Mouse (Mus musculus) layer of hippocampus, adult 8-10 months (tissue): ENCODE results near the gene Gm17087. TPM values are rescaled to one million over a fixed set of nuclear protein-coding genes. Genes with fewer than 3 reads are reported as not detected.
A peak's percentile ranks its signal among the peaks of the same experiment; 100 is the strongest.

Source experiments
- DNase-seq, 2 experiments: peaks; one replicate each; pipeline ENCODE4 v3.0.0; 2022; ENCODE audit warnings: low spot score in 2 of 2
- total RNA-seq, 4 experiments: library from RNA; stranded (reverse); gene quantifications; 2 replicates each; pipeline ENCODE4 v1.2.4; 2022

Gene Gm17087
- total RNA-seq: not detected

DNA sequence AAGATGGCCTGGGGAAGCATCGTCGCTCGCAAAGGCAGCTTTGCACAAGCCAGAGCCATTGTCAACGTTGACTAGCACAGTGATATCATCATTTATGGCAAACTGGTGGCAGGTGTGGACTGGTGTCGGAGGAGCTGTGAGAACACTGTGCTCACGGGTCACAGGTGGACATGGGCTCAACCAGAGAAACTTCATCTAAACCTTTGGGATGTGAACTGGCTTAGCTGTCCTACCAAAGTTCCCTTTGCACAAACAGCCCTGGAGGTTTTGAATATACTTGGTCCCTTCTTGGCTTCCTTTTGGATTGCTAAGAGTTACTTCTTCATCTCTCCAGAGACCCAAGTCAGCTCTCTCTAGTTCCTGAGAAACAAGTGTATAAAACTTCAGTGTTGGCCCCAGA, at the start of gene Gm17087:
Gene Gm17087, minus strand, starts transcription at position 101 of the 400 bp plus-strand sequence.
- no peak for DNase-seq

DNA sequence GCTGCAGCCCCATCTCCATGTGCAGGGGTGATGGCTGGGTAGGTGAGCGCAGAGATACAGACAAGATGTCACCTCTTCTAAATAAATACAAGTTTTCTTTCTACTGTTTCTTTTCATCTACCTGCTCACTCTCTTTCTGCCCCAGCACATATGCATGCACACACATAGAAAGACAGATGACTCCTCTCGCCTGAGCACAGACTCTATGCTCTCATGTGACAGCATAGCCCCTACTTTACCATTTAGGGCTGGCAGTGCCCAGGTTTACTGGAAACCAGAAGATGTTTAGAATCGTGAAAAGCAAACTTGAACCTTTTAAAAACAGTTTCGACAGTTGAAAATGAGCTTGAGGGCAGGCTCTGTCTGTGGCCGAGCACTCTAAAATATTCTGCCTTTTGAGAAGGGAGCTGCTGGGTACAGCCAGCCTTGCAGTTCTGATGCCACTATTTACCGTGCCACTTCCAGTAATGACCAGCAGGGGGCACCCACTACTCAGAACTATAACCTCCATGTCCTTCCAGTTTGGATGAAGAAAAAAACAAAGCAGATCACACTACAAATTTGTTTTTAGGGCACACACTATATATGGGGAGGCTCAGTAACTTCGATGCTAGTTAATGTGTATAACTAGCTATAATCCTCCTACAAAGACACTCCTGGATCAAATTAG, 47.3 kb upstream of the Gm17087 start:
- peak; percentile 70 to 95 for DNase-seq

DNA sequence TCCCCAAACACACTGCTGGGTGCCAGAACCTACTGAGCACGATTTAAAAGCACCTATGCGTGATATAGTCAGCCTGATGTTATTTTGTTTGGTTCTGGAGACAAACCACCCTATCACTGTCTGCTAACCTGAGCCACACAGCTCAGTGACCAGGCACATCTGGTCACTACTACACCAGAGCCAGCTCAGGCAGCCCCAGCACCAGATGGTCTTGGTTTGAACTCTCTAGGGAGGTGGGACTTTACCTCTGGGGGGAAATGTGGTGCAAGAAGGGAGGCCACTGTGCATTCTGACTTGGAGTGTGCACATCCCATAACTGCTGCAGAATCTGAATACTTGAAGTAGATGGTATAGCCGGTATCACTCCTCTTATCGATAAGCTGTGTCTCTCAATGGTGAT, 45.2 kb upstream of the Gm17087 start:
- no peak for DNase-seq

DNA sequence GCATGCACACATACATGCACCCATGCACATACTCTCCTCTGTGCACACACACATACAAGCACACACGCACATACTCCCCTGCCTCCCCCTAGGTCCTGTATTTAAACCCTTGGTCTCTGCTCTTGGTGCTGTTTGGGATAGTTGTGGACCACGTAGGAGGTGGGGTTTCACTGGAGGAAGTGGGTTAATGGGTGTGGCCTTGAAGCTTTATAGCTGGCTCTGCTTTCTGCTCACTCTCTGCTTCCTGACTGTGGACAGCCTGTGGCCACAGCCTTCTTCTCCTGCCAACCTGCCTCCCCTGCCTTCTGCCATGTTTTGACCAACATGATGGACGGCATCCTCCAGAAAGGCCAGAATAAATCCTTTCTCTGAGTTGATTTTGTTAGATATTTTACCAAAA, 39.9 kb upstream of the Gm17087 start:
- DNase-seq: no peak

DNA sequence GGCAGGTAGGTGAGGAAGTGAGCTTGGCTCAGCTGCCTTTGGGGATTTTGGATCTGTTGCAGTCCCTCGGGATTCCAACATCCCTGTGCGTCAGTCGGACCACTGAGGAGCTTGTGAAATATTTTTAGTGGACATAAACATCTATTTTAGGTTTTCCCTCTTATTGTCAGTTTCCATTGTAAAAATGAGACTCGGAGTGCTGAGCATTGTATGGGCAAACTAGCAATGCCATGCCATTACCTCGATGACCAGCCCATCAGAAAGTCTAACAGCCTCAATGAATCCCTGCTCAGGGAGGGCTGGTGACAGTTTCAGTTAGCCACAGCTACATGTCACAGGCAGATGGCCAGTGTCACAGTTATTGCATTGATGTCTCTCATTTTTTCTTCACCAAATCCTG, 39.2 kb upstream of the Gm17087 start:
- DNase-seq: no peak

DNA sequence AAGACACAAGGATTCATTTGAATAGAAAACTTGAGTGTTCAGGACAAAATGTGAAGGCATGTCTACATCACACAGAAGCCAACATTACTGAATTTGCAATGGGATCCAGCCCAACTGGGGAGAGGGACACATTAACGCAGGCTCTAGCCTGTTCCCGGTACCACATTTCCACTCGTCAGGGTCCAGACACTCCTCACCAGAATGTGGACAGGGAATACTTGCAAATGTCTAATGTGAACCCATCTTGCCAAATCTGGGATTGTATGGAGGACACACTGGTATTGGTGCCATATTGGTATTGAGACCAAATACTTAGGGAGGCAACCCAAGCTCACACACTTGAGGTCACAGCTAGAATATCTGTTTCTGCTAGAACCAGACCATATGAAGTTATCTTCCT, 36.2 kb upstream of the Gm17087 start:
- DNase-seq: no peak

DNA sequence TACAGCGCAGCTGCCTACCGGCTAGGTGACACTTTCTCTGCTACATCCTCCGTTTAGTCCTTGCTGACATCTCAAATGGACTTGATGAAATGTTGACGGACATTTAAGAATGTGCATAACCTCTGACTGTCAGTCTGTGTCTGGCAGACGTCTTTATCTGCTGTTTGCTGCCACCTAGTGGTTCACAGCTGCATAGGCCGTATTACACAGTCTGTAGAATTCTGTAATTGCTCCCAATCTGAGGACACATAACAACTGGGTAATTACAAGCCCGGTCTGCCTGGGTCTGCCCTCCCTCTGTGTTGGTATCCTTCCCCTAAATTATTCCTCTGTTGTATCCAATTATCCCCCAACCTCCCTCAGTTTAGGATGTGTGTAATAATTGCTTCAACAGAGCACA, 31.0 kb upstream of the Gm17087 start:
- peak; percentile 56 to 77 for DNase-seq

DNA sequence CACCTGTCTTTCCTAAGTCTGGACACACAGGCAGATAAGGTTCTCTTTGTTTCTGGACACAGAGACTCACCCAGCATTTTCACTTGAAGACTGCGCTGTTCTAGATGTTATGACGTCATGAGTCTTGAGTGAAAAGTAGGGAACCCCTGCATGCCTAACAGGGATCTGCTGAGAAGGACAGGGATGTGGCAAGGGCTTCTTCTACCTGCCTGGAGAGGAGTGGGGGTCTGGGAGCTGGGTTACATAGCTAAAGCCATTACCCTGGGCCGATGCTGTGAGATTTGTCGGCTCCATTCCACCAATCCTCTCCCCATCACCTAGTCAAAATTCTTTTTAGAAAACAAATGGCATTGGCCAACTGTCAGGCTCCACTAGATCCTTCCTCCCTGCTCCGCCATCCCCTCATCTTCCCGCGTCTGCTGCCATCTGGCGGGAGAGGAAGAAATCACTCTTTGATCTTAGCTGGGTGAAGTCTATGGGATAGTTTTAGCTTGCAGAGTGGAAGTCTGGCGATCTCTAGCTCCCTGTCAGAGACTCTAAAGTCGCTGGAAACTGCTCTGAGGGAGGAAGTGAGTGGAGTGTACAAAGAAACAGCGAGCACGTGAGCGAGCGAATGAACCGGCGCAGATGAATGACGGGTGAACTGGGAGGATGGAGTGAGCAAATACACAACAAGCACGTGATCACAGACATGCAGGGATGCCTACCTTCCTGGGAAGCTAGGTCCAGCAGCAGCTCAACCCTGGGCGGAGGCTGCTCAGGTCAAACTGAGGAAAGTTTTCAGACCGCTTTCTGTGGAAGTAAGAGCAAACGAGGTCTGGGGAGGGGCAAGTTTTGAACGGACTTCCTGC, 25.9 kb upstream of the Gm17087 start:
- peak; percentile 63 to 76 for DNase-seq

DNA sequence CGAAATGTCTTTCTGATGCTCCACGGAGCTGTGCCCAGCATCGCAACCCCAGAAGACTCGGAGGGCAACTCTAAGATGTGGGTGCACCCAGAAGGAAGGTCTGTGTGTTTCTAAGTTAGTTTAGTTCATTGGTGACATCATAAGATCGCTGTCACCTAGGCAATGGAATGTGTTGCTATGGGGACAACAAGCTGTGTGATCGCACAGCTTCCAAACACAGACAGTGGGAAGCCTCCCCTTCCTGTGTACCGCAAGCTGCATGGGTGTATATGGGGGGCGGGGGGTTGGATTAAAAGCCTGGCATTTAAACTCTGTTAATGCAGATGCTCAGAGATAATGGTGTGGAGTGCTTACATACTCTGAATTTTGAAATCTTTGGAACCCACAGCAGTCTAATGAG, 14.8 kb upstream of the Gm17087 start:
- DNase-seq: peak; percentile 28 to 34

DNA sequence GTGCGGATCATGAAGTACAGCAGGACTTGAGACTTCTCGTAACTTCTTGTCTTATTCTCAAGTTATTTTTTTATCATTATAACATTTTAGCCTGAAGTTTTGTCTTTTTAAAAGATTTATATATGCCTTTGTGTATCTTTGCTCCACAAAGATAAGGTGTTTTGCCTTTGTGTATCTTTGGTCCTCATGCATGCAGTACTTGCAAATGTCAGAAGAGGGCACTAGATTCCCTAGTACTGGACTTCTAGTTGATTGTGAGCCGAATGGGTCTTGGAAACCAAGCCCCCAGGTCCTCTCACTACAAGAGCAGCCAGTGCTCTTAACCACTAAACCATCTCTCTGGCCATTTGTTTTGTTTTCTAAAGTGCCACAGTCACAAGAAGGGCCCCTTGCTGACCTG, 13.6 kb upstream of the Gm17087 start:
- no peak for DNase-seq

DNA sequence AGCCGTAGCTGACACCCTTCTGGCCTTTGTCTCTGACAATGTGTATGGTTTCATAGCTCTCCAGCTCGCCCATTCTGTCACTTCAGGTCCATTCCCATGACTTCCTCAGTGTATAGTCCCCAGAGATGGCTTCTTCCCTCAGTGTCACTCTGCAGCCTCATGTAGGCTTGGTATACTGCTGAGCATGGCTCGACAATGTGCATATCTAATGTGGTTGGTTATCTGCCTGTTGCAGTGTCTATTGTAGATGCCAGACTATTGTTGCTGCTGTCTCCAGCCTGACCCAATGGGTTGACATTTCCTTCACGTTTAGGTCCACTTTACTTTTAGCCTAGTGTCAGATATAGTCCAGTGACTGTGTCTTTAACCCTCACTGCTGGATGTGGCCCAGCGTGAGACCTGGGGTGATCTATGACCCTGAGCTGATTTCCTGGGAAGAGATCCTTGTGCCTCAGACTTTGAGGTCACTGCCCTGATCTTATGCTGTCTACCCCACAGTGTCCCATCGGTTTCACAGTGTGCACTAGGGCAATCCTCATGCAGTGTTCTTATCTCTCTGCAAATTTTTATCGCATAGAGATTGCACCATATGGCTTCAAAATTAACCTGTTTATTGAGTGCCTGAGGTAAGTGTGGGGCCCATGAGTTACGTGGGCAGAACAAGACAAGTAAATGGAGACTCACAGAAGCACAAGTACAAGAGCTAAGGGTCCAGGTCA, 7.0 kb upstream of the Gm17087 start:
- no peak for DNase-seq

DNA sequence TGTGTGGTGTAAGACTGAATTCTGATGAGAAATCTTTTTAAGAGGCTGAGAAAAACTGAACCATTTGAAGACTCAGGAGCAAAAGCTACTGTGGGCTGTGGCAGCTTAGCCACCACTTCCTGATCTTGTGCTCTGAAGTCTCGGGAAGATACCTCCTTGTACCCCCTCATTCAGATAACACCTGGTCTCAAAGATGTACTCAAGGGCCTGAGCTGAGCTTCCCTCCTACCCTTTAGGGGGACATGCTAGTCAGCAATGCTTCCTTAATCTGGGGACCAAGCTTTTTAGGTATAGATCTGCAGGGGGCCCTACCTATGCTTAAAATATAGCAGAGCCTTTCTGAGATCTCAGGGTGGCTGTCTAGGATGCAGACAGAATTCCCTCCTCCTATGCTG, 3.9 kb downstream of the Gm17087 start:
- DNase-seq: no peak

DNA sequence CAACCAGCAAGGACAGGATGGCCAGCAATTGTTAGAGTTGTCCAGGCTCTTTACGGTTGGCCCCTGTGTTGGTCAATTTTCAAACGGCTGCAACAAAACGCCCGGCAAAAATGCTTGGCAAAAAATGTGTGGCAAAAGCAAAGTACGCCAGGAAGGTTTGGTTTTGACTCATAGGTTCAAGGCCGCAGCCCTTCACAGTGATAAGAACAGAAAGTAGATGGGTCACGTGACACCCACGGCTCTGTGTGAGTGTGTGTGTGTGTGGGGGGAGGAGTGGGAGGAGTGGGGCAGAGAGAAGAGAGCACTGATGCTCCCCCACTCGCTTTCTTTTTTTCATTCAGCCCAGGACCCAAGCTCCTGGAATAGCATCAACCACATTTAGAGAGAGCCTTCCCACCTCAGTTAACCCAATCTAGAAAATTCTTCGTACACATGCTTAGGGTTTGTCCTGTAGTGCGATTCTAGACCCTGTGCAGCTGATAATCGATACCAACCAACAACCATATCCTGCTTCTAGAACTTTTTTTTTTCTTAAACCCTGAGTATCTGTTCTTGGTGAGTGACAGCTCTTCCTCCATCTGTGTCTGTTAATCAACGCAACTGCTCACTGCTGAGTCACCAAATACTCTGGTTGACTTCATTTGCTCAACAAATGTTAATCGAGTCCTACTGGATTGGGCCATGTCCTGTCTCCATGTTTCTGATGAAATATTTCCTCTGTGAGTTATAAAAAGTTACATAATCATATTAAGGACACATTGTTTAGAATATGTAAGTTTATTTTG, 4.5 kb downstream of the Gm17087 start:
- peak in 1 of 2 experiments; percentile 41 for DNase-seq

DNA sequence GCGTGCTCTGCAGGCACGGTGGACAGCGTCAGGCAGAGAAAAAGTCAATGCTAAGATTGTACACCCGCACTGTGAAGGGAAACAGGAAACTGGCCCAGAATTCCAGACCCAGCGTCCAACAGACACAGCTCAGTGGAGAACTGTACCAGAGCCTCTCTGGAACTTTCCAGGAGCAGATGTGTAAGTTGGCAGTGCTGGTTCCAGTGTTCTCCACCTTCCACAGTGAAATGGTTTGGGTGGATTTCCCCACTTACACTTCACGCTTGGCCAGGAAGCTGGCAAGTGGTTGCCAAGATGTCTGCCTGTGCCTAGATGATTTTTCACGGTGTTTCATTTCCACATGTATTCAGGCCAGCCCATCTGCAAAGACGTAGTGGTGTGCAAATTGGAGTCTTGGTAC, 8.8 kb downstream of the Gm17087 start:
- no peak for DNase-seq

DNA sequence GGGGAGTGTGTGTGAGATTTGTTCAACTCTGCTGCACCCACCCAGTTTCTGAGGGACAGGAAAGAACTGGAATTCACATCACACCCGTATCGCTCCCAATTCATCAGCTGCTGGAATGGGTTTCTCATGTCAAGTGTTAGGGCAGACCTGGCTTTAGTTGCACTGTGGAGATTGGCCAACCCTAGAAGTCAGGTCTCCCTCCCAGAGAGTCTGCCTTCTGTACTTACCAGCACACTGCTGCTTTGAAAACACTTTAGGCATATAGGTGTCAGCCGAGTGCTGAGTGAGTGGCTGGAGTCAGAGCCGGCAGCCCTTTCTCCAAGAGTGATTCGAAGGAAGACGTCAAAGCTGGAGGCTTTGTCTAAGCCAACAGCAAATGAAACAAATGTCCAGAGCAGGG, 10.5 kb downstream of the Gm17087 start:
- DNase-seq: no peak

DNA sequence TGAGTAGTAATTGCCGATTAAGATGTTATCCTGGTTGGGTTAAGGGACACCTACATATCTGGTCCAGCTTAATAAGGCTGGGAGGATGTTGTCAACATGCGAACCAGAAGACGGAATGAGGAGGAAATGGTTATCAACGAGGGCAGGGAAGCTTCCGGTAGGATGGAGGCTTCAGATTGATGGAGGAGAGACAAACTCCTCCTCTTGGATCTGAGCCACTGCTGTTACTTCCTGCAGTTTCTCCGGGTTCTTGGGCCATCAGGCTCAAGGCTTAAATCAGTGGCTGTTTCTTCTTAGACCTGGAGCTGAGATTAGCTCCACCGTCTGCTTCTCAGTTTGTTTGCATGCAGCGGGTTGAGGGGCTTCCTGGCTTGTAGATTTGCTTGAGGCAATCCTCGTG, 11.0 kb downstream of the Gm17087 start:
- DNase-seq: no peak

DNA sequence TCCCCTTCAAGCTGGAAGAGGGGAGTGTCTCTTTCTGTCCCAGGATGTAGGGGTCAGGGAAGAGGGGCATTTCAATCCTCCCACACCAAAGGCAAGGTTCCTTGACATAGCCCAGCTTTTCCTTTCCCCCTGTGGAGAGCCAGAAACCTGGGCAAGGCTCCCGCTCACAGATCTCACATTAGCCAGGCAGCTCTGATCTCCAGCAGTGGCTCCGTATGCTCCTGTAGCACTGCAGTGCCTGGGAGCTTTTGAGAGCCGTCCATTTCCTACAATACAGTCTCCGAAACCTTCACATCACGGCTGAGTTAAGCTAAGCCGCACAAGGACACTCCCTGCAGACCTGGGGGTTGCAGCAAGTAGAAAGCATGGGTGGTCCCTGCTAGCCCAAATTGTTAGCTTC, 12.5 kb downstream of the Gm17087 start:
- no peak for DNase-seq

DNA sequence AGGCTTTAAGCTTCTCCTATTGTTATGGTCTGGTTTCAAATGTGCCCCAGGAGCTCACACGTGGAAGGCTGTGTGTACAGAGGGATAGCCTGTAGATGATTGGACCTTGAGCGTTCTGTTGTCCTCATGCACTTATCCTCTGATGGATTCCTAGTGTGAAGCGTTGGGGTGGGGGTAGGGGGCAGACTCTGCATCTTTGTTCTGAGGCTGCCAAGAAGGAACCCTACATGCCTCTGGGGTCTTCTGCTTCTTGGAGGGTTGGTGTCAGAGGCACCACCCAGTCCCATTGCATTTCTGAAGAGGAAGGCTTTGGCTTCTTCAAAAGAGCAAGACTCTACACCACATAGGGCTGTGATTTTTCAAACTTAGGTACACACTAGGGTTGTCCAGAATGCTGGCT, 13.1 kb downstream of the Gm17087 start:
- DNase-seq: no peak

DNA sequence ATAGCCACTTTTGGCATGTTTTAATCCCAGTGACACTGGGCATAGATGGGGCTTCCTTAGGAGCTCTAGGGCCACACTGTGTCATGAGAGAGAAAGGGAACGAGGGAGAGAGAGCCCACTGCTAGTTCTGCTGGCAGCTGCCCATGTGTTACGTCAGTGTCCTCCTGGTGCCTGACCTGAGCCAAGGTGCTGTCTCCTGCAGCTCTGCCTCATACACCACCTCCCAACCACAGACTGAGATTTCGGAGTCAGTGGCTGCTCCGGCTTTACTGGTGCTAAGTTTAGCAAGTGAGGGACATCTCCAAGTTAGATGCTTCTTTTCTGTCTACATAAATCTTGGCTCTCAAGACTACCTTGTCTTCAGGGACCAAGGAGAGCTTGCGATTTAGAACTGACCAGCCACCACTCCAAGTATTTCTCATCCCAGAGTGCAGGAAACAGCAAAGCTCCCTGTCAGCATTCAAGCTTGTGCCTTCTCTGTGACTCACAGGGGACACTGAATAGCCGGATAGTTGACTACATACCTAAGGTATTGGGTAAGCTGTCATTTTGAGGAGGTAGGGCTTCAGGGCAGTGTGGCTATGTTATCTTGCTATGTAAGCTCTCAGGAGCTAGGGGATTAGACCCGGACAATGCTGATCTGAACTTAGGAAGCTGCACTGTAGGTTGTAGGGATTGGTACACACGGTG, 14.3 kb downstream of the Gm17087 start:
- no peak for DNase-seq

DNA sequence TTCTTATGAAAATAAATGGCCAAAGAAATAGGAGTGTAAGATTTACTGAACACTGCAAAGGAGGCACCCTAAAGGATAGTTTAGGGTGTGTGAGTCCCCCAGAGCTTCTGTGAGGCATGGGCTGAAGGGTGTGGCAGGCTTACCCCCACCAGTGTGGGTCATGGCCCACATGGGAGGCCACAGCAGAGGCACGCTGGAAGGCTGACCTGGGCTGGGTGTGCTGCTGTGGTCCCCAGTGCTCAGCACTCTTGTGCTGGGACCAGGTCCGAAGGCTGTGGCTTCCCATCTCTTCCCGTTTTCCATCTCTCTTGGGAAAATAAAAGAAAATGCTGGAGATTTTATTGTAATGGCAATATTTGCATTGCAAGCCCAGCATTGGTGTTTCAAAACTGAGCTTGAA, 15.1 kb downstream of the Gm17087 start:
- DNase-seq: no peak

DNA sequence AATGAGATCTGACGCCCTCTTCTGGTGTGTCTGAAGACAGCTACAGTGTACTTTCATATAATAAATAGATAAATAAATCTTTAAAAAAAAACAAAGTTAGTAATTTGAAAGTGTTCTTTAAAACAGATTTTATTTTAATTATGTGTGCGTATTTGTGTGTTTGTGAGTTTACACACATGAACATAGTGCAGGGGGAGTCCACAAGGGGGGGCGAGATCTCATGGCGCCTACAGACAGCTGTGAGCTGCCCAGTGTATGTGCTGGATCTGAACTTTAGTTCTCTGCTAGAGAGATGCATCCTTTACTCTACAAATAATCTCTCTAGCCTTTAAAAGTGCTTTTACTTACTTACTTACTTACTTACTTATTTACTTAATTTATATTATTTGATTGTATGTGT, 18.0 kb downstream of the Gm17087 start:
- DNase-seq: no peak
